Mouse (Mus musculus) olfactory bulb, adult 2 months (tissue): ENCODE data around the gene Egln1.

Source experiments
- CTCF ChIP-seq: fragments of 200-500 bp; IDR thresholded peaks from 2 replicates; pipeline ENCODE4 v1.5.1; 2012; ENCODE audit warnings: low read depth, mild to moderate bottlenecking, low read length, moderate library complexity; ENCODE audit not compliant: insufficient read depth
- POLR2A ChIP-seq: fragments of 200-500 bp; IDR thresholded peaks from 2 replicates; pipeline ENCODE4 v1.6.1; 2012; ENCODE audit warnings: mild to moderate bottlenecking, low read depth, low read length, moderate library complexity; ENCODE audit not compliant: insufficient read depth

DNA sequence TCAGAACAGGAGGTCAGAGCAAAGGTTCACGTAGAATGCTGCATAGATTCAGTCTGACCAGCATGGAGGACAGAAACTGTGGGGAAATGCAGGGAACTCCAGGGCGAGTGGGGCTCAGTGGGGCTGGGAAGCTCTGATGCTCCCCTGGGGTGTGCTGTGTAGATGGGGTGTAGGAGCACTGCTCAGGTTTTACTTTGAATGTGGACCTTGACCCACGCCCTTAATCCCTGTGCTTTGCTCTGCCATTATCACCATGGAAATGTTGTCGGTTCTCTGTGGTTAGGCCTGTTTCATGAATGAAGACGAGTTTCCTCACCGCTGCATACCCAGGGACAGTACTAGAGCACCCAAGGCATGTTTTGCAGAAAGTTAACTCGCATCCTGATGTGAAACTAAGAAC, 77.7 kb downstream of the Egln1 start:
- no peak for TF ChIP-seq POLR2A
- no peak for TF ChIP-seq CTCF
